Mouse (Mus musculus) liver, postnatal 0 days (tissue): ENCODE data around the gene Rasgef1c. TPM values are rescaled to one million over a fixed set of nuclear protein-coding genes. Genes with fewer than 3 reads are reported as not detected.

Experiments
- ATAC-seq: fragments of 200-750 bp; cut with Nextera tagmentation; 2 replicates; pipeline ENCODE4 v1.8.0; 2017; ENCODE audit warnings: mild to moderate bottlenecking, moderate library complexity
- DNase-seq: peaks from one replicate; pipeline ENCODE4 v3.0.0-alpha.2; 2016
- H3K27ac ChIP-seq: fragments of 300-500 bp; sonication (generic); 2 replicates; pipeline ENCODE4 v1.5.1; 2014; ENCODE audit warnings: antibody characterized with exemption, moderate library complexity, mild to moderate bottlenecking, low read depth
- H3K27me3 ChIP-seq: fragments of 300-500 bp; sonication (generic); 2 replicates; pipeline ENCODE4 v1.6.1; 2014; ENCODE audit warnings: low read length, control low read depth, mixed read lengths; ENCODE audit not compliant: insufficient read depth
- H3K36me3 ChIP-seq: fragments of 300-500 bp; sonication (generic); replicated peaks from 2 replicates; pipeline ENCODE4 v1.6.1; 2014; ENCODE audit warnings: mild to moderate bottlenecking, control low read depth, low read length, moderate library complexity, mixed read lengths; ENCODE audit not compliant: insufficient read depth
- H3K4me1 ChIP-seq: fragments of 300-500 bp; sonication (generic); 2 replicates; pipeline ENCODE4 v1.6.1; 2014; ENCODE audit warnings: antibody characterized with exemption, mild to moderate bottlenecking, control low read depth; ENCODE audit not compliant: insufficient read depth
- H3K4me2 ChIP-seq: fragments of 300-500 bp; sonication (generic); 2 replicates; pipeline ENCODE4 v1.6.1; 2014; ENCODE audit warnings: low read depth, mild to moderate bottlenecking, low read length, moderate library complexity, mixed read lengths
- H3K4me3 ChIP-seq: fragments of 300-500 bp; sonication (generic); 2 replicates; pipeline ENCODE4 v1.5.1; 2014; ENCODE audit warnings: low read depth, low read length
- H3K9ac ChIP-seq: fragments of 300-500 bp; sonication (generic); replicated peaks from 2 replicates; pipeline ENCODE4 v1.6.1; 2014; ENCODE audit warnings: mild to moderate bottlenecking, moderate library complexity
- H3K9me3 ChIP-seq: fragments of 300-500 bp; sonication (generic); 2 replicates; pipeline ENCODE4 v1.6.1; 2016; ENCODE audit warnings: mild to moderate bottlenecking, control low read depth, low read length, mixed read lengths
- CTCF ChIP-seq: sonication (generic); IDR thresholded peaks from 2 replicates; pipeline ENCODE4 v1.5.1; 2016; ENCODE audit warnings: antibody characterized with exemption, low read depth
- EP300 ChIP-seq: IDR thresholded peaks from 2 replicates; pipeline ENCODE4 v1.6.1; 2016; ENCODE audit warnings: antibody characterized with exemption, low read depth, mild to moderate bottlenecking
- WGBS: fragments of 180-500 bp; shearing (Covaris S2); extraction: QIAGEN DNeasy Blood & Tissue Kit; methylation state at CpG from one replicate; pipeline ENCODE4 v1.1.7; 2014; ENCODE audit not compliant: insufficient replicate concordance; 5-methylcytosine and 5-hydroxymethylcytosine counted together
- polyA plus RNA-seq: library from polyadenylated mRNA; unstranded; fragments of >200 nt; fragmentation: Nextera tagmentation; extraction: Ambion mirVana; gene quantifications from 2 replicates; pipeline ENCODE4 v1.2.1, GENCODE M21; 2015

The Rasgef1c gene
- polyA plus RNA-seq, 1 experiment from 2014 or later: not detected

GRCm38 (mm10) chr11:49955577-49956261 lies 54.1 kb downstream of the Rasgef1c start:
- Histone ChIP-seq H3K4me2 (no peak overlapping the region), H3K4me1 (no peaks in the 10 kb centered on the region), H3K9ac (no peak overlapping the region), H3K4me3 (no peak overlapping the region), H3K27ac (no peak overlapping the region), H3K36me3 (no peaks in the 10 kb centered on the region), H3K27me3 (peaks cover 13% of the 10 kb centered on the region; the same call in 1 of the 2 replicates), H3K9me3 (no peaks in the 10 kb centered on the region)
- no peak for ATAC-seq
- DNase-seq: peak; percentile 79
- 27% methylated on average over 8 of the region's 8 CpGs for WGBS
- TF ChIP-seq CTCF: peak; percentile 90
- TF ChIP-seq EP300: no peak

- Histone ChIP-seq H3K4me3 (no peak overlapping the region), H3K36me3 (no peaks in the 10 kb centered on the region), H3K9ac (no peak overlapping the region), H3K4me2 (no peak overlapping the region), H3K27ac (no peak overlapping the region), H3K27me3 (peaks cover 19% of the 10 kb centered on the region; the same call in 1 of the 2 replicates), H3K4me1 (no peaks in the 10 kb centered on the region), H3K9me3 (no peaks in the 10 kb centered on the region)
- DNase-seq: no peak
- TF ChIP-seq CTCF: no peak
- no peak for TF ChIP-seq EP300
- ATAC-seq: no peak
- WGBS: 79% methylated on average over 10 of the region's 10 CpGs
These were observed 56.4 kb downstream of the Rasgef1c start for GRCm38 (mm10) chr11:49958017-49958416.

GRCm38 (mm10) chr11:49961098-49961740 lies 59.6 kb downstream of the Rasgef1c start:
- Histone ChIP-seq H3K4me2 (no peak overlapping the region), H3K4me3 (no peak overlapping the region), H3K9ac (no peak overlapping the region), H3K9me3 (no peaks in the 10 kb centered on the region), H3K27ac (no peak overlapping the region), H3K4me1 (no peaks in the 10 kb centered on the region), H3K27me3 (0 out of 2 replicates have a peak, but pooled peaks cover 10% of the 10 kb centered on the region), H3K36me3 (no peaks in the 10 kb centered on the region)
- TF ChIP-seq CTCF: peak; percentile 95
- no peak for TF ChIP-seq EP300
- WGBS: 28% methylated on average over 10 of the region's 10 CpGs
- ATAC-seq (no peak), DNase-seq (peak; percentile 82)

- WGBS: 36% methylated on average over 3 of the region's 3 CpGs
- DNase-seq (no peak), ATAC-seq (no peak)
- H3K36me3 ChIP-seq: no peaks in the 10 kb centered on the region
- H3K9me3 ChIP-seq: no peaks in the 10 kb centered on the region
- H3K4me2 ChIP-seq: no peak overlapping the region
- no peak overlapping the region for H3K4me3 ChIP-seq
- no peak overlapping the region for H3K27ac ChIP-seq
- TF ChIP-seq EP300 (no peak), CTCF (no peak)
- H3K4me1 ChIP-seq: no peaks in the 10 kb centered on the region
- H3K27me3 ChIP-seq: 0 out of 2 replicates have a peak, but pooled peaks cover 9% of the 10 kb centered on the region
- H3K9ac ChIP-seq: no peak overlapping the region
These were observed 63.7 kb downstream of the Rasgef1c start for GRCm38 (mm10) chr11:49965320-49965719.

GRCm38 (mm10) chr11:49969692-49970091 lies 68.1 kb downstream of the Rasgef1c start:
- Histone ChIP-seq H3K36me3 (no peaks in the 10 kb centered on the region), H3K4me2 (no peak overlapping the region), H3K27me3 (no peaks in the 10 kb centered on the region), H3K27ac (no peak overlapping the region), H3K4me3 (no peak overlapping the region), H3K9ac (no peak overlapping the region), H3K9me3 (no peaks in the 10 kb centered on the region), H3K4me1 (no peaks in the 10 kb centered on the region)
- no peak for TF ChIP-seq EP300
- TF ChIP-seq CTCF: no peak
- WGBS: 67% methylated on average over 2 of the region's 2 CpGs
- ATAC-seq: no peak
- no peak for DNase-seq

GRCm38 (mm10) chr11:49973657-49974340 lies 72.2 kb downstream of the Rasgef1c start:
- H3K9ac ChIP-seq: no peak overlapping the region
- H3K27ac ChIP-seq: no peak overlapping the region
- ATAC-seq (no peak), DNase-seq (no peak)
- no peaks in the 10 kb centered on the region for H3K4me1 ChIP-seq
- H3K36me3 ChIP-seq: no peaks in the 10 kb centered on the region
- no peak overlapping the region for H3K4me3 ChIP-seq
- no peak for TF ChIP-seq CTCF
- TF ChIP-seq EP300: no peak
- no peaks in the 10 kb centered on the region for H3K9me3 ChIP-seq
- H3K4me2 ChIP-seq: no peak overlapping the region
- WGBS: 69% methylated on average over 10 of the region's 10 CpGs
- no peaks in the 10 kb centered on the region for H3K27me3 ChIP-seq
